ENCODE assay signal across 17 mouse cellular contexts in genomic region chr11:35388471-35388870, GRCm38 (mm10).
A peak's percentile ranks its signal among the peaks of the same experiment; 100 is the strongest.
DNase-seq lines count a peak whose midpoint lies in the region; ATAC-seq and TF ChIP-seq lines count a peak whose summit lies in the region.
"Had no signal": no experiment of that assay in that cellular context is flagged by ENCODE, and none has a peak within 500 bp of the region (broad histone marks: within the 10 kb centered on the region; RNA-seq: fewer than 3 reads in every experiment).

No protein-coding gene starts in this region.

- H3K9ac ChIP-seq in hindbrain, embryonic 13.5 days = no peak overlapping the region
- peak overlapping the region; percentile 76 for H3K9ac ChIP-seq in ES-E14 (ENCODE audit: insufficient read depth, low read depth, low read length, poor library complexity, severe bottlenecking)
- H3K9ac ChIP-seq in embryonic facial prominence, embryonic 11.5 days (replicated peaks; ENCODE audit: low read length) = no peak overlapping the region
- no peak overlapping the region for H3K9ac ChIP-seq in limb, embryonic 15.5 days
- H3K9ac ChIP-seq: forebrain, embryonic 13.5 days; lung, embryonic 15.5 days had no signal

- DNase-seq in hindbrain, embryonic 10.5 days (ENCODE audit: low spot score) = peak; percentile 26
- DNase-seq in ES-E14 (ENCODE audit: low read depth, low spot score) = no peak
- DNase-seq in embryonic facial prominence, embryonic 11.5 days (ENCODE audit: low spot score) = peak; percentile 84
- DNase-seq in cerebellum, adult 18-20 months = no peak
- no peak for DNase-seq in thymus, adult 18-20 months
- DNase-seq in heart, postnatal 10 days = no peak
- DNase-seq: B cell, adult 2 months; gastrocnemius, postnatal 25 days; layer of hippocampus, adult 9-11 months; left cerebral cortex, postnatal 4 days had no signal

- no peak for ATAC-seq in hindbrain, embryonic 13.5 days (ENCODE audit: low FRiP score)
- ATAC-seq in embryonic facial prominence, embryonic 11.5 days (replicated peaks; ENCODE audit: insufficient number of reproducible peaks, low FRiP score, low TSS enrichment, low read depth) = peak; percentile 59; the same call in 1 of the 2 replicates
- no peak for ATAC-seq in limb, embryonic 15.5 days (ENCODE audit: insufficient number of reproducible peaks, low FRiP score, low TSS enrichment, low read depth)
- ATAC-seq: forebrain, embryonic 13.5 days; hindbrain, embryonic 16.5 days had no signal

- no peaks in the 10 kb centered on the region for H3K36me3 ChIP-seq in hindbrain, embryonic 10.5 days
- no peaks in the 10 kb centered on the region for H3K36me3 ChIP-seq in hindbrain, embryonic 13.5 days
- H3K36me3 ChIP-seq in ES-E14 (ENCODE audit: control insufficient read depth, insufficient read depth, low read length, poor library complexity, severe bottlenecking) = no peaks in the 10 kb centered on the region; the same call in 1 of the 2 replicates
- no peaks in the 10 kb centered on the region for H3K36me3 ChIP-seq in embryonic facial prominence, embryonic 11.5 days (replicated peaks; ENCODE audit: control insufficient read depth, insufficient read depth, low read depth, low read length)
- H3K36me3 ChIP-seq in limb, embryonic 15.5 days = no peaks in the 10 kb centered on the region
- H3K36me3 ChIP-seq: lung, embryonic 15.5 days had no signal

- H3K4me1 ChIP-seq in hindbrain, embryonic 10.5 days (replicated peaks) = peaks cover 24% of the 10 kb centered on the region
- no peaks in the 10 kb centered on the region for H3K4me1 ChIP-seq in hindbrain, embryonic 13.5 days (replicated peaks)
- H3K4me1 ChIP-seq in ES-E14 (ENCODE audit: control insufficient read depth in 2 of 2, insufficient read depth in 2 of 2, low read length in 2 of 2, poor library complexity in 1 of 2) = peaks cover 27 to 46% of the 10 kb centered on the region in 2 experiments
- peaks cover 3% of the 10 kb centered on the region; the same call in 1 of the 2 replicates for H3K4me1 ChIP-seq in embryonic facial prominence, embryonic 11.5 days (ENCODE audit: control insufficient read depth, insufficient read depth, low read length)
- H3K4me1 ChIP-seq in limb, embryonic 15.5 days = peaks cover 62% of the 10 kb centered on the region

- H3K27me3 ChIP-seq in hindbrain, embryonic 10.5 days (ENCODE audit: insufficient read depth, poor library complexity, severe bottlenecking) = 0 out of 2 replicates have a peak, but pooled peaks cover 4% of the 10 kb centered on the region
- peaks cover 16% of the 10 kb centered on the region; the same call in 1 of the 2 replicates for H3K27me3 ChIP-seq in hindbrain, embryonic 13.5 days
- no peaks in the 10 kb centered on the region for H3K27me3 ChIP-seq in embryonic facial prominence, embryonic 11.5 days (ENCODE audit: control insufficient read depth, insufficient read depth, low read length)
- no peaks in the 10 kb centered on the region for H3K27me3 ChIP-seq in limb, embryonic 15.5 days
- H3K27me3 ChIP-seq: forebrain, embryonic 13.5 days; lung, embryonic 15.5 days had no signal

- in situ Hi-C loops in ES-E14 (cut with MboI; ENCODE audit: low sequenced_read_pairs in 2 of 2, unreplicated experiment in 2 of 2) = no loop called here

- WGBS in hindbrain, embryonic 10.5 days = 63% methylated on average over 12 of the region's 12 CpGs
- 74% methylated on average over 12 of the region's 12 CpGs for WGBS in hindbrain, embryonic 13.5 days
- 26% methylated on average over 12 of the region's 12 CpGs for WGBS in embryonic facial prominence, embryonic 11.5 days
- whole genome bisulfite sequencing in limb, embryonic 15.5 days = 14% methylated on average over 12 of the region's 12 CpGs

- no peak overlapping the region for H3K4me3 ChIP-seq in hindbrain, embryonic 10.5 days
- no peak overlapping the region for H3K4me3 ChIP-seq in hindbrain, embryonic 13.5 days
- H3K4me3 ChIP-seq in ES-E14 (ENCODE audit: insufficient read depth in 1 of 2, low read depth in 1 of 2, low read length in 2 of 2, poor library complexity in 1 of 2, severe bottlenecking in 1 of 2) = peak overlapping the region; percentile 34 to 58
- no peak overlapping the region for H3K4me3 ChIP-seq in embryonic facial prominence, embryonic 11.5 days (ENCODE audit: low read depth, low read length)
- H3K4me3 ChIP-seq in limb, embryonic 15.5 days = no peak overlapping the region
- H3K4me3 ChIP-seq: forebrain, embryonic 13.5 days; lung, embryonic 15.5 days had no signal

- intact Hi-C loops in heart, postnatal 10 days (cut with DNase I) = no loop called here

- 0 out of 2 replicates have a peak overlapping the region, but pooled peaks have one; percentile 56 for H3K27ac ChIP-seq in hindbrain, embryonic 10.5 days
- H3K27ac ChIP-seq in hindbrain, embryonic 13.5 days = no peak overlapping the region
- peak overlapping the region; percentile 100 for H3K27ac ChIP-seq in ES-E14 (ENCODE audit: insufficient read depth, low read depth, low read length, poor library complexity, severe bottlenecking)
- peak overlapping the region; percentile 48 for H3K27ac ChIP-seq in embryonic facial prominence, embryonic 11.5 days (replicated peaks; ENCODE audit: low read depth, low read length)
- H3K27ac ChIP-seq in limb, embryonic 15.5 days = 0 out of 2 replicates have a peak overlapping the region, but pooled peaks have one; percentile 29
- H3K27ac ChIP-seq: forebrain, embryonic 13.5 days; kidney, postnatal 0 days; lung, embryonic 15.5 days had no signal

- H3K9me3 ChIP-seq in hindbrain, embryonic 10.5 days = no peaks in the 10 kb centered on the region
- no peaks in the 10 kb centered on the region for H3K9me3 ChIP-seq in hindbrain, embryonic 13.5 days
- no peaks in the 10 kb centered on the region for H3K9me3 ChIP-seq in ES-E14 (ENCODE audit: control insufficient read depth, insufficient read depth, low read depth, low read length)
- no peaks in the 10 kb centered on the region for H3K9me3 ChIP-seq in embryonic facial prominence, embryonic 11.5 days (replicated peaks; ENCODE audit: control insufficient read depth, low read length)
- no peaks in the 10 kb centered on the region for H3K9me3 ChIP-seq in limb, embryonic 15.5 days
- H3K9me3 ChIP-seq: forebrain, embryonic 13.5 days; lung, embryonic 15.5 days had no signal

- no peak overlapping the region for H3K4me2 ChIP-seq in hindbrain, embryonic 13.5 days
- H3K4me2 ChIP-seq in embryonic facial prominence, embryonic 11.5 days (ENCODE audit: low read depth, low read length) = no peak overlapping the region
- no peak overlapping the region for H3K4me2 ChIP-seq in limb, embryonic 15.5 days
- H3K4me2 ChIP-seq: forebrain, embryonic 13.5 days; lung, embryonic 15.5 days; midbrain, embryonic 11.5 days had no signal

TF ChIP-seq in ES-E14, 5 proteins besides CTCF, POLR2A, EP300 and RAD21:
- TF ChIP-seq CHD2 (IDR thresholded peaks at IDR 0.05; ENCODE audit: low read depth, low read length) (no peak), ZC3H11A (IDR thresholded peaks at IDR 0.05; ENCODE audit: borderline replicate concordance, low read depth, low read length) (no peak), ZNF384 (IDR thresholded peaks at IDR 0.05; ENCODE audit: low read depth, low read length) (no peak), MAFK (IDR thresholded peaks at IDR 0.05; ENCODE audit: insufficient read depth, low read depth, low read length) (no peak), HCFC1 (IDR thresholded peaks at IDR 0.05; ENCODE audit: borderline replicate concordance, insufficient read depth, low read length) (no peak)

Comparison
In these comparisons a context has a peak if more than half of its experiments do, and no peak if none do; other contexts are left out.
1. DNase-seq: peak in hindbrain, embryonic 10.5 days (single experiment) and embryonic facial prominence, embryonic 11.5 days (single experiment); none in ES-E14 (single experiment), cerebellum, adult 18-20 months (0 of 2), thymus, adult 18-20 months (0 of 2) and heart, postnatal 10 days (0 of 2).
2. H3K4me3 ChIP-seq: peak in ES-E14 (2 of 2); none in hindbrain, embryonic 10.5 days (single experiment), hindbrain, embryonic 13.5 days (single experiment), embryonic facial prominence, embryonic 11.5 days (single experiment) and limb, embryonic 15.5 days (single experiment).